In the genomic region with DNA sequence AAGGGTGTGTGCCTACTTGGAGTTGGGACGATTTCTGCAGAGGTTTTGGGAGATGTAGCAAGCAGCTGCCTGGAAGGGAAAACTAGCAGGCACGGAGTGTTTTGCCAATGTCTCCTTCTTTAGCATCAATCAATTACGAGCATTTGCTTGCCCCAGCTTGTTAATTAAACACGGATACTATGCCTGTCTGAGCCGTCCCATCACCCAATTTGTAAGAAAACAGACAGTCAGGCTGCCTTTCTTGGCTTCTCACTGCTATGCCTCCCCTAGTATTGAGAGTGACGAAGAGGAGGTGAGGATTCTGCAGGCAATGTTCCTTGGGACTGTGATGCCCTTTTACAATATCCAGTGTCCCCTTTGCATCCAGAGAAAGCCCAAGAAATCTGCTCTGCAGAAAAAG, we compare ENCODE assay signal across 28 mouse cellular contexts.
"Had no signal": no experiment of that assay in that cellular context is flagged by ENCODE, and none has a peak within 500 bp of the region (broad histone marks: within the 10 kb centered on the region; RNA-seq: fewer than 3 reads in every experiment).

No protein-coding gene starts in this region.

- H3K4me1 ChIP-seq: heart, embryonic 13.5 days; heart, embryonic 15.5 days; limb, embryonic 13.5 days; limb, embryonic 15.5 days; liver, embryonic 12.5 days had no signal

- H3K4me2 ChIP-seq: heart, embryonic 11.5 days; heart, embryonic 13.5 days; heart, embryonic 15.5 days; hindbrain, embryonic 12.5 days; hindbrain, embryonic 14.5 days; intestine, embryonic 15.5 days; limb, embryonic 13.5 days; limb, embryonic 15.5 days; liver, embryonic 12.5 days had no signal

- H3K27ac ChIP-seq: gastrocnemius, adult 2 months; heart, adult 2 months; heart, embryonic 13.5 days; heart, embryonic 15.5 days; hindbrain, embryonic 10.5 days; hindbrain, embryonic 12.5 days; hindbrain, embryonic 14.5 days; intestine, embryonic 15.5 days; layer of hippocampus, adult 2 months; left cerebral cortex, adult 2 months; limb, embryonic 13.5 days; limb, embryonic 15.5 days; liver, embryonic 12.5 days; liver, embryonic 14.5 days had no signal

- H3K9me3 ChIP-seq: heart, embryonic 13.5 days; heart, embryonic 15.5 days; hindbrain, embryonic 10.5 days; hindbrain, embryonic 12.5 days; intestine, embryonic 15.5 days; limb, embryonic 13.5 days; limb, embryonic 15.5 days; liver, embryonic 12.5 days had no signal

- H3K36me3 ChIP-seq: heart, embryonic 13.5 days; heart, embryonic 15.5 days; hindbrain, embryonic 10.5 days; hindbrain, embryonic 12.5 days; intestine, embryonic 15.5 days; limb, embryonic 13.5 days; limb, embryonic 15.5 days; liver, embryonic 12.5 days had no signal

- H3K4me3 ChIP-seq: gastrocnemius, adult 2 months; heart, adult 2 months; heart, embryonic 13.5 days; heart, embryonic 15.5 days; hindbrain, embryonic 10.5 days; hindbrain, embryonic 12.5 days; intestine, embryonic 15.5 days; layer of hippocampus, adult 2 months; left cerebral cortex, adult 2 months; limb, embryonic 13.5 days; limb, embryonic 15.5 days; liver, embryonic 12.5 days had no signal

- ATAC-seq: hindbrain, embryonic 16.5 days; inflammation-experienced regulatory T-cells, adult 6 months; intestine, embryonic 15.5 days; intestine, postnatal 0 days; liver, embryonic 12.5 days had no signal

- H3K27me3 ChIP-seq: heart, embryonic 13.5 days; heart, embryonic 15.5 days; hindbrain, embryonic 12.5 days; intestine, embryonic 15.5 days; limb, embryonic 13.5 days; limb, embryonic 15.5 days; liver, embryonic 12.5 days had no signal

- H3K9ac ChIP-seq: heart, embryonic 13.5 days; heart, embryonic 15.5 days; hindbrain, embryonic 12.5 days; hindbrain, embryonic 14.5 days; intestine, embryonic 15.5 days; limb, embryonic 13.5 days; limb, embryonic 15.5 days; liver, embryonic 12.5 days; liver, embryonic 14.5 days had no signal

- DNase-seq: gastrocnemius, adult 2 months; gastrocnemius, postnatal 10 days; gastrocnemius, postnatal 25 days; heart, adult 2 months; heart, postnatal 14 days; heart, postnatal 4 days; kidney, adult 18-20 months; kidney, adult 8-10 months; kidney, postnatal 10 days; kidney, postnatal 25 days; kidney, postnatal 4 days; left cerebral cortex, postnatal 4 days had no signal
